Mouse (Mus musculus) lung, postnatal 0 days (tissue): ENCODE measurements around the gene Vash1. TPM values are rescaled to one million over a fixed set of nuclear protein-coding genes. Genes with fewer than 3 reads are reported as not detected.

ENCODE experiments used
- ATAC-seq: fragments of 200-750 bp; cut with Nextera tagmentation; 2 replicates; pipeline ENCODE4 v1.8.0; 2017; ENCODE audit warnings: moderate library complexity
- DNase-seq: peaks from one replicate; pipeline ENCODE4 v3.0.0-alpha.2; 2016; ENCODE audit warnings: low spot score
- H3K27ac ChIP-seq: fragments of 300-500 bp; sonication (generic); 2 replicates; pipeline ENCODE4 v1.5.1; 2014; ENCODE audit warnings: antibody characterized with exemption, mild to moderate bottlenecking, low read length, mixed read lengths
- H3K27me3 ChIP-seq: fragments of 300-500 bp; sonication (generic); replicated peaks from 2 replicates; pipeline ENCODE4 v1.6.1; 2014; ENCODE audit warnings: low read length, mixed read lengths; ENCODE audit not compliant: insufficient read depth
- H3K36me3 ChIP-seq: fragments of 300-500 bp; sonication (generic); 2 replicates; pipeline ENCODE4 v1.6.1; 2014; ENCODE audit warnings: low read length, mixed read lengths; ENCODE audit not compliant: insufficient read depth
- H3K4me1 ChIP-seq: fragments of 300-500 bp; sonication (generic); 2 replicates; pipeline ENCODE4 v1.6.1; 2014; ENCODE audit warnings: antibody characterized with exemption, low read depth, low read length, mixed read lengths; ENCODE audit not compliant: insufficient read depth
- H3K4me2 ChIP-seq: fragments of 300-500 bp; sonication (generic); replicated peaks from 2 replicates; pipeline ENCODE4 v1.6.1; 2014; ENCODE audit warnings: low read depth, mild to moderate bottlenecking, low read length, moderate library complexity, mixed read lengths
- H3K4me3 ChIP-seq: fragments of 300-500 bp; sonication (generic); 2 replicates; pipeline ENCODE4 v1.5.1; 2014; ENCODE audit warnings: low read depth, low read length
- H3K9ac ChIP-seq: fragments of 300-500 bp; sonication (generic); replicated peaks from 2 replicates; pipeline ENCODE4 v1.6.1; 2014; ENCODE audit warnings: low read depth, mild to moderate bottlenecking
- H3K9me3 ChIP-seq: fragments of 300-500 bp; sonication (generic); 2 replicates; pipeline ENCODE4 v1.6.1; 2016; ENCODE audit warnings: low read length, mixed read lengths
- CTCF ChIP-seq: IDR thresholded peaks from 2 replicates; pipeline ENCODE4 v1.5.1; 2016; ENCODE audit warnings: antibody characterized with exemption, mild to moderate bottlenecking
- EP300 ChIP-seq: IDR thresholded peaks from 2 replicates; pipeline ENCODE4 v1.6.1; 2016; ENCODE audit warnings: antibody characterized with exemption, mild to moderate bottlenecking, control low read depth
- WGBS: fragments of 180-500 bp; shearing (Covaris S2); extraction: QIAGEN DNeasy Blood & Tissue Kit; methylation state at CpG from one replicate; pipeline ENCODE4 v1.1.7; 2014; 5-methylcytosine and 5-hydroxymethylcytosine counted together
- polyA plus RNA-seq: library from polyadenylated mRNA; unstranded; fragments of >200 nt; fragmentation: Nextera tagmentation; extraction: Ambion mirVana; gene quantifications from 2 replicates; pipeline ENCODE4 v1.2.1, GENCODE M21; 2015

Vash1 gene
- polyA plus RNA-seq, 1 experiment from 2014 or later: 9.0 TPM

GRCm38 (mm10) chr12:86686551-86687330 lies 8.2 kb downstream of the Vash1 start:
- no peak for DNase-seq
- no peak for TF ChIP-seq EP300
- no peak for TF ChIP-seq CTCF

GRCm38 (mm10) chr12:86687445-86687955 lies 9.0 kb downstream of the Vash1 start:
- Histone ChIP-seq H3K9me3 (no peaks in the 10 kb centered on the region), H3K4me1 (peaks cover 13% of the 10 kb centered on the region; the same call in 1 of the 2 replicates), H3K4me3 (no peak overlapping the region), H3K27me3 (no peaks in the 10 kb centered on the region), H3K4me2 (no peak overlapping the region), H3K9ac (no peak overlapping the region), H3K27ac (peak overlapping the region; percentile 55), H3K36me3 (no peaks in the 10 kb centered on the region)
- 46% methylated on average over 4 of the region's 4 CpGs for WGBS
- DNase-seq (peak; percentile 38), ATAC-seq (peak; percentile 63)
- TF ChIP-seq CTCF (no peak), EP300 (no peak)

More at GRCm38 (mm10) chr12:86686551-86687330, 8.2 kb downstream of the Vash1 start:
- H3K27me3 ChIP-seq: no peaks in the 10 kb centered on the region
- no peak for ATAC-seq
- H3K9ac ChIP-seq: no peak overlapping the region
- H3K4me1 ChIP-seq: peaks cover 13% of the 10 kb centered on the region; the same call in 1 of the 2 replicates
- no peak overlapping the region for H3K4me2 ChIP-seq
- no peak overlapping the region for H3K4me3 ChIP-seq
- 48% methylated on average over 13 of the region's 13 CpGs for WGBS
- H3K27ac ChIP-seq: peak overlapping the region; percentile 62
- H3K36me3 ChIP-seq: no peaks in the 10 kb centered on the region
- no peaks in the 10 kb centered on the region for H3K9me3 ChIP-seq

- Histone ChIP-seq H3K9me3 (no peaks in the 10 kb centered on the region), H3K27ac (peak overlapping the region; percentile 59), H3K9ac (no peak overlapping the region), H3K4me2 (no peak overlapping the region), H3K4me1 (peaks cover 13% of the 10 kb centered on the region; the same call in 1 of the 2 replicates), H3K4me3 (no peak overlapping the region), H3K36me3 (no peaks in the 10 kb centered on the region), H3K27me3 (no peaks in the 10 kb centered on the region)
- WGBS: 66% methylated on average over 4 of the region's 4 CpGs
- peak; percentile 83 for ATAC-seq
- TF ChIP-seq EP300 (no peak), CTCF (no peak)
- DNase-seq: peak; percentile 70
Measured at GRCm38 (mm10) chr12:86687971-86688573, 9.6 kb downstream of the Vash1 start.

GRCm38 (mm10) chr12:86688917-86689316 lies 10.4 kb downstream of the Vash1 start:
- Histone ChIP-seq H3K9ac (no peak overlapping the region), H3K27me3 (no peaks in the 10 kb centered on the region), H3K4me1 (peaks cover 13% of the 10 kb centered on the region; the same call in 1 of the 2 replicates), H3K9me3 (no peaks in the 10 kb centered on the region), H3K27ac (peak overlapping the region; percentile 59; the same call in 1 of the 2 replicates), H3K36me3 (no peaks in the 10 kb centered on the region), H3K4me3 (no peak overlapping the region), H3K4me2 (no peak overlapping the region)
- TF ChIP-seq EP300: no peak
- ATAC-seq (no peak), DNase-seq (no peak)
- WGBS: 97% methylated on average over 27 of the region's 27 CpGs

- Histone ChIP-seq H3K9ac (no peak overlapping the region), H3K27ac (0 out of 2 replicates have a peak overlapping the region, but pooled peaks have one; percentile 38), H3K4me1 (peaks cover 13% of the 10 kb centered on the region; the same call in 1 of the 2 replicates), H3K9me3 (no peaks in the 10 kb centered on the region), H3K27me3 (no peaks in the 10 kb centered on the region), H3K4me3 (no peak overlapping the region), H3K36me3 (no peaks in the 10 kb centered on the region), H3K4me2 (no peak overlapping the region)
- WGBS: 66% methylated on average over 12 of the region's 12 CpGs
- DNase-seq (no peak), ATAC-seq (no peak)
- no peak for TF ChIP-seq CTCF
- no peak for TF ChIP-seq EP300
Measured at GRCm38 (mm10) chr12:86690700-86691485, 12.4 kb downstream of the Vash1 start.
